Mouse (Mus musculus): Measurements from ENCODE around the gene Fbxo21. TPM values are rescaled to one million over a fixed set of nuclear protein-coding genes. Genes with fewer than 3 reads are reported as not detected.

Fbxo21 gene
- 25.7 TPM for polyA plus RNA-seq (2014; fragmentation: Illumina TruSeq; extraction: RNeasy Lipid Tissue Mini Kit (QIAGEN cat#74804); ENCODE audit: low read depth, low replicate concordance)

DNA sequence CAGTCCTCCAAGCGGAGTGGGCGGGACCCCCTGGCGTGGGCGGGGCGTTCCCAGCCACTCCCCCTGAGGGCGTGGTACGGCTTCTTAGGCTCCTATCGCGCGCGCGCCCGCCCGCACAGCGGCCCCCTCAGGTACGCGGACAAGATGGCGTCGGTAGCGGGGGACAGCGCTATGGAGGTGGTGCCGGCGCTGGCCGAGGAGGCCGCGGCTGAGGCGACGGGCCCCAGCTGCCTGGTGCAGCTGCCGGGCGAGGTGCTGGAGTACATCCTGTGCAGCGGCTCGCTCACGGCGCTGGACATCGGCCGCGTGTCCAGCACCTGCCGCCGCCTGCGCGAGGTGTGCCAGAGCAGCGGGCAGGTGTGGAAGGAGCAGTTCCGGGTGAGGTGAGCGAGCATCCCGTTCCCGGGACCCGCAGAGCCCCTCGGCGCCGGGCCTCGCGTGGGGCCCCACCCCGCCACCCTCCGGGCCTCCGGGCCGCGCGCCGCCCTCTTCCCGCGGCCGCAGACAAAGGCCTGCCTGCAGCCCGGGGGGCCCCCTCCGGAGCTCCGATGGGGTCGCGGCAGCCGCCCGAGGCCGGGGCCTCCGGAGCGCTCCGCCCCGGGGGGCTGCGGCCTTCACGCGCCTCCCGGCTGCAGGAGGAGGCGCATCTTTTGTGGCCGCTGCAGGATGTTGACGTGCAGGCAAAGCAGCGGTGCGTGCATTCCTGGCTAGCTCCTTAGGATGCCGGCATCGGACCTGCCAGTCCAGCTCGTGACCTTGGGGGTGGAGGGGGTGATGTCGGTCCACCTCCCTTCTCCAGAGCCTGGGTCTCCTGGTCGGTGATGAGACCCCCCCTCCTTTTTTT, at the start of gene Fbxo21:
Fbxo21 (plus strand) TSS at position 74 of the 844 bp plus-strand sequence.

DNA sequence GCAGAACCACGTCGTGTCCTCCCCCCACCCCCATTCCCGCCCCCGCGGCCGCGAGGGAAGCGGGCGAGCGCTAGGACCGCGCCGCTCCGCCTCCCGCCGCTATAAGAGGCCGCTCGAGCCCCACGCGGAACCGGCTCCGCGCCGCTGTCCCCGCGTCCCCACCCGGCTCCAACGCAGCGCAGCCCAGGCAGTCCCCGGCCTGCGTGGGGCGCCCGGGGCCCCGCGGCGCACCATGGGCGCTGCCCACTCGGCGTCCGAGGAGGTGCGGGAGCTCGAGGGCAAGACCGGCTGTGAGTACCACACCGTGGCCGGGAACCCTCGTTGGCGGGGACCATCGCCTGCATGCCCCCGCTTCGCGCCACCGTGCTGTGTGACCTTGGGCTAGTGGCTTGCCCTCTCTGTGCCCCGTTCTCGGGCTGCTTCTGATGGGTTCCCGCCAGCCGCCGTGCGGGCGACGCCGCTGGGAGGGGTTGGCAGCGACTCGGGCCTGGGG, 51.2 kb downstream of the Fbxo21 start, which contains the start of gene Tesc:
Tesc (plus strand) TSS at position 46 of the 493 bp plus-strand sequence.

Other genes starting within 250 kb of the Fbxo21 start
- gene Nos1, start 195.7 kb upstream of the Fbxo21 start, polyA plus RNA-seq (2014; fragmentation: Illumina TruSeq; extraction: RNeasy Lipid Tissue Mini Kit (QIAGEN cat#74804); ENCODE audit: low read depth, low replicate concordance) = 0.13 TPM
- 134 TPM for gene Tesc, start 51.0 kb downstream of the Fbxo21 start, polyA plus RNA-seq (2014; fragmentation: Illumina TruSeq; extraction: RNeasy Lipid Tissue Mini Kit (QIAGEN cat#74804); ENCODE audit: low read depth, low replicate concordance)
- 27.4 TPM for gene Fbxw8, start 178.7 kb downstream of the Fbxo21 start, polyA plus RNA-seq (2014; fragmentation: Illumina TruSeq; extraction: RNeasy Lipid Tissue Mini Kit (QIAGEN cat#74804); ENCODE audit: low read depth, low replicate concordance)
- 0.58 TPM for gene Hrk, start 187.9 kb downstream of the Fbxo21 start, polyA plus RNA-seq (2014; fragmentation: Illumina TruSeq; extraction: RNeasy Lipid Tissue Mini Kit (QIAGEN cat#74804); ENCODE audit: low read depth, low replicate concordance)